Mouse (Mus musculus) layer of hippocampus, adult 8-10 months (tissue): Measurements from ENCODE around the gene Serpinb1c. TPM values are rescaled to one million over a fixed set of nuclear protein-coding genes. Genes with fewer than 3 reads are reported as not detected.

Experiments
- total RNA-seq, 4 experiments: library from RNA; stranded (reverse); gene quantifications; 2 replicates each; pipeline ENCODE4 v1.2.4; 2022

Gene Serpinb1c
- total RNA-seq, 4 experiments from 2014 or later = 0.48 TPM; not detected in 3

Other genes starting within 250 kb of the Serpinb1c start
- under 1 TPM in 3 of 4 experiments, not detected in 1; 0.20 to 0.41 (median 0.25) TPM for gene Mylk4, start 114.3 kb downstream of the Serpinb1c start, total RNA-seq
- gene Wrnip1, start 96.2 kb downstream of the Serpinb1c start, total RNA-seq = 10 to 100 TPM; 53.8 to 68.3 (median 56.4) TPM
- 1 to 10 TPM in 2 of 4 experiments, not detected in 2; 1.3 to 1.6 TPM for gene D930007J09Rik, start 95.4 kb downstream of the Serpinb1c start, total RNA-seq
- gene Serpinb1a, start 47.0 kb downstream of the Serpinb1c start, total RNA-seq = 10 to 100 TPM in 1 of 4 experiments, 1 to 10 TPM in 3; 3.8 to 10.8 (median 6.7) TPM
- gene Serpinb6b, start 67.0 kb upstream of the Serpinb1c start, total RNA-seq = 1 to 10 TPM in 3 of 4 experiments, under 1 TPM in 1; 0.72 to 1.6 (median 1.2) TPM
- gene Serpinb9, start 105.0 kb upstream of the Serpinb1c start, total RNA-seq = 1 to 10 TPM; 5.5 to 6.5 (median 5.9) TPM
- gene Serpinb9b, start 129.2 kb upstream of the Serpinb1c start, total RNA-seq = not detected
- under 1 TPM; 0.39 to 0.89 (median 0.72) TPM for gene Serpinb1b, start 180.4 kb upstream of the Serpinb1c start, total RNA-seq